Mouse (Mus musculus): ENCODE results near the gene Ralgapa1.

DNA sequence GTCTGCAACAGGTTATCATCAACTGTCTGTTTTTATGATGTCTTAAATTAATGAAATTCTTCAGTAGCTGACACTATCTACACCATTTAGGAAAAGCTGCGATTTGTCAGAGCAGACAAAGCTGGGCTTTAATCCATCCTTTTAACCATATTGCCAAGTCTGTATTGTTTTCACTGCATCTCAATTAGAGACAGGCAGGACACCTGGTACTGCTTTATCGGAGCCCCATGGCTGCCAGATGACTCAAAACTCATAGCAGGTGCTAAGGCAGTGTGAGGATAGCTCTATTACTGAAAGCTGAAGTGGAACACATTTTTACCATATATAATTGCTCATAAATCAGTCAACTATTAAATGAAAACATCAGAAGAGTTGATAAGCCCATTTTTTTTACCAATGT, 200.6 kb downstream of the Ralgapa1 start:
- TF ChIP-seq CTCF (IDR thresholded peaks at IDR 0.05; ENCODE audit: insufficient read depth, low read depth, low read length) (no peak), POLR2A (IDR thresholded peaks at IDR 0.05; ENCODE audit: insufficient read depth, low read depth, low read length) (no peak)

All from olfactory bulb, adult 2 months (tissue).